Mouse (Mus musculus): Measurements from ENCODE around the gene Fgfr4.
A peak's percentile ranks its signal among the peaks of the same experiment; 100 is the strongest.

Fgfr4 gene

DNA sequence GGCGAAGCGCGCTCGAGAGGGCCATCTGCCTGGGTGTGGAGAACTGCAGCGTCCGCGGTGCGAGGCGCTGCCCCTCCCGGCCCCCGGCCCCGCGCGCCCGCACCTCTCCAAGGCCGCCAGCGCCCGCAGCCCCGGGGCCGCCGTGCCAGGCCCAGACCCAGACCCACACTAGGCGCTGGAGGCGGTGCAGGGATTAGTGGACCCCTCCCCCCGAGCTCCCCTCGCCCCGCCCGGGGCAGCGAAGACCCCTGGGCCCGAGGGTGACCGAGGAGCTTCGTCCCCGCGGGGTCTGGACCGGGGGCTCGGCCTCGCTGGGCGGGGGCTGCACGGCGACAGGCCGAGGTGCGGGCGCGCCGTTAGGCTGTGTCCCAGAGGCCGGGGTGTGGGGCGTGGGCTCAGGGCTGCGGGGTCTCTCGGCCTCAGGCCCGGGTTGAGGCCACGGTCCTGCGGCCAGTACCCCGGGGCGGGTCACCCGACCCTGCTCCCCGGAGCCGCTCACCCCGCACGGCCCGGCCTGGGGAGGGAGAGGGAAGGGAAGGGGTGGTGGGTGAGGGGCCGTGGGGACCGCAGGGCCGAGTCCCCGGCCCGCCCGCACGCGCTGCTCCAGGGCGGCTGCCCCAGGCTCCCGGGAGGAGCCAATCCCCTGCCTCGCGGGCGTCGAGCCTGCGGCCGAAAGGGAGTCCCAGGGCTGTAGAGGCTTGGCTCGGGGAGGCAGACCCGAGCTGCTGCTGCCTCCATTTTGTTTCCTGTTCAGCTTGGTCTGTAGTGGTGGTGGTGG is 57.9 kb downstream of the Fgfr4 start:
- peak; percentile 65 for DNase-seq (ENCODE audit: low spot score)

- no peak for DNase-seq (ENCODE audit: low spot score)
These were observed 58.5 kb downstream of the Fgfr4 start for GRCm38 (mm10) chr13:55210971-55211220.

DNA sequence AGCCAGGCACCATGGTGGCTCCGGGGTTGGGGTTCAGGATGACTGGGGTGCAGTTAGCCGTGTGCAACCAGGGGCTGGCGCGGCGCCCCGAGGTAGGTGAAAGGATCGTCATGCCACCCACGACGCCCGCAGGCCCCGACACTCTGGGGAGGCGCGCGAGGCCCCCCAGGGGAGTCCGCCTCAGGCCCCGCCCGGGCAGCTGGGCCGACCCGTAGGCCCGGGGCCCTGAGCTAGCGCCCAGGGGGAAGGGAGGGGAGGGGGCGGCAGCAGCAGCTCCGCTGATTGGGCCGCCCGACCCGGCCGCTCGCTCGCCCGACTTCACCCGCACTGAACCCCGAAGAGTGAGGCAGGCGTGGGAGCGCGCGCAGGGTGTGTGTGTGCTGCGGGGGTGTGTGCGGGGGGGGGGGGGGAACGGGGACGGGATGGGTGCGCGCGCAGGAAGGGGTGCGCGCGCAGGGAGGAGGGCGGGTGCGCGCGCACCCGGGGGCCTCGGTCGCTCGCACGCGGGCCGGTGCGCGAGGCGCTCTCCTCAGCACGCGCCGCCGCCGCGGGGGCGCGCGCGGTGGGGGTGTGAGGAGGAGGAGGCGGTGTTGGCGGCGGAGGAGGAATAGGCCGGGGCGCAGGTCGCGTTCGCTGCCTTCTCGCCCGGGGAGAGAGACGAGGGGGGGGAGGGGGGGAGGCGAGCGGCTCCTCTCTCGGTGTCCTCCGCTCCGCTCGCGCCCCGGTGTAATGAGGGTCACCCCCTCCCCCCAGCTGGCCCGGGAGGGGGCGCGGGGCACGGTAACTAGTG is 59.0 kb downstream of the Fgfr4 start:
- peak; percentile 87 for DNase-seq (ENCODE audit: low spot score)

GRCm38 (mm10) chr13:55212011-55212360 is 59.5 kb downstream of the Fgfr4 start:
- DNase-seq (ENCODE audit: low spot score): no peak

DNA sequence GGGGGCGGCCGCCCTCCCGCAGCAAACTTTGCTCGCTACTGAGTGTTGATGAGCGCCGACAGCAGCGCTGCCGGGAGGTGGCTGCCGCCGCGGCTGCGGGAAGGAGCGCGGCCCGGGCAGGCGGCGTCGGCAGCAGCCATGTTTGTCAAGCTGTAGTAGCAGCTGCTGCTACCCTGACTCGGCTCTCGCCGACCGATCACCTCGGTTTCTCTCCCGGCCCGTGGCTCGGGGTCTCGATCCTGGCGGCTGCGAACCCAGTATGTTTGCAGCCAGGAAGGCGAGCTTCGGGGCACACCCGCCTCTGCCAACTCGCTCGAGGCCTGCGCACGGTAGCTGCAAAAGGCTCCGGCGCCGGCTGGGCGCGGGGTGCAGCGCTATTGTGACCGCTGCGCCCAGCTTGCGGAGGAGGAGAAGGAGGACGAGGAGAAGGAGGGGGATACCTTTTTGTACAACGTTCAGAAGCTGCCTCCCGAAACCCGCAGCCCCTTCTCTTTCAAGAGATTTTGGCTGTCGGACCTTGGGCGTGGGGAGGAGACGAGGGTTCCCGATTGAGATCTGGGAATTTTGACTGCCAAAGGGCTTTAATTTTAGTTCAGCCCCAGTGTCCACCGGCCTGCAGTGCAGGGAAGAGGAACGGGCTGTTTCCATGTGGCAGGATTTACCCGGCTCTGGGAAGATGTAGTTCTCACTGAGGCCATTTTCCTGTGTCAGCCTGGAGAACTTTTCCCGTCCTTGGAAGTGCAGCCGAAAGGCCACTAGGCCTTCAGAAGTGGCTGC is 60.1 kb downstream of the Fgfr4 start:
- no peak for DNase-seq (ENCODE audit: low spot score)

GRCm38 (mm10) chr13:55213138-55213806 is 60.8 kb downstream of the Fgfr4 start:
- no peak for DNase-seq (ENCODE audit: low spot score)

Data from lung, postnatal 25 days (tissue).